Mouse (Mus musculus) heart, adult 2 months (tissue): ENCODE results near the gene Ubash3b. TPM values are rescaled to one million over a fixed set of nuclear protein-coding genes. Genes with fewer than 3 reads are reported as not detected.

ENCODE experiments used
- DNase-seq, 2 experiments: peaks; one replicate each; pipeline ENCODE4 v3.0.0; 2021
- H3K27ac ChIP-seq: fragments of 200-600 bp; 2 replicates; pipeline ENCODE4 v1.8.1; 2022
- H3K27me3 ChIP-seq: fragments of 200-500 bp; 2 replicates; pipeline ENCODE4 v1.6.1; 2012; ENCODE audit warnings: mild to moderate bottlenecking, low read length, inconsistent platforms, mixed read lengths; ENCODE audit not compliant: control insufficient read depth, insufficient read depth
- H3K36me3 ChIP-seq: fragments of 200-500 bp; 2 replicates; pipeline ENCODE4 v1.6.1; 2012; ENCODE audit warnings: low read length, inconsistent platforms; ENCODE audit not compliant: control insufficient read depth, insufficient read depth
- H3K4me1 ChIP-seq: fragments of 200-500 bp; 2 replicates; pipeline ENCODE4 v1.6.1; 2011; ENCODE audit warnings: low read length; ENCODE audit not compliant: control insufficient read depth, insufficient read depth
- H3K4me3 ChIP-seq: fragments of 200-600 bp; 2 replicates; pipeline ENCODE4 v1.8.1; 2022
- H3K79me2 ChIP-seq: fragments of 200-500 bp; replicated peaks from 2 replicates; pipeline ENCODE4 v1.6.1; 2012; ENCODE audit warnings: mild to moderate bottlenecking, inconsistent platforms, low read length, moderate library complexity, mixed read lengths; ENCODE audit not compliant: control insufficient read depth, insufficient read depth
- H3K9ac ChIP-seq: fragments of 200-500 bp; 2 replicates; pipeline ENCODE4 v1.6.1; 2012; ENCODE audit warnings: low read depth, mild to moderate bottlenecking, control low read depth, inconsistent platforms, low read length, mixed read lengths
- CTCF ChIP-seq: fragments of 200-600 bp; IDR thresholded peaks from 2 replicates; pipeline ENCODE4 v1.8.1; 2022; ENCODE audit warnings: antibody characterized with exemption, mild to moderate bottlenecking, moderate library complexity
- EP300 ChIP-seq: fragments of 200-500 bp; IDR thresholded peaks from 2 replicates; pipeline ENCODE4 v1.6.1; 2011; ENCODE audit warnings: low read depth, low read length, control low read depth; ENCODE audit not compliant: insufficient read depth
- POLR2A ChIP-seq: fragments of 200-500 bp; IDR thresholded peaks from 2 replicates; pipeline ENCODE4 v1.6.1; 2011; ENCODE audit warnings: mild to moderate bottlenecking, low read depth, low read length, control low read depth; ENCODE audit not compliant: insufficient read depth
- WGBS: fragments of 180-500 bp; shearing (Covaris S2); methylation state at CpG from one replicate; pipeline ENCODE4 v1.1.7; 2018; 5-methylcytosine and 5-hydroxymethylcytosine counted together
- intact Hi-C: fragments of 180-260 bp; cut with DNase I; formaldehyde crosslinking; loops from one replicate; pipeline ENCODE4 v1.15.1; 2025
- polyA plus RNA-seq: library from polyadenylated mRNA; depleted of rRNA; stranded (reverse); fragments of >200 nt; gene quantifications from 2 replicates; pipeline ENCODE4 v1.2.3, GENCODE M21; 2012
- total RNA-seq, 2 experiments: library from RNA; stranded (reverse); gene quantifications; 2 replicates each; pipeline ENCODE4 v1.2.3; 2021

Ubash3b gene
- total and polyA plus RNA-seq, 3 experiments = 1.5 to 1.9 (median 1.5) TPM

DNA sequence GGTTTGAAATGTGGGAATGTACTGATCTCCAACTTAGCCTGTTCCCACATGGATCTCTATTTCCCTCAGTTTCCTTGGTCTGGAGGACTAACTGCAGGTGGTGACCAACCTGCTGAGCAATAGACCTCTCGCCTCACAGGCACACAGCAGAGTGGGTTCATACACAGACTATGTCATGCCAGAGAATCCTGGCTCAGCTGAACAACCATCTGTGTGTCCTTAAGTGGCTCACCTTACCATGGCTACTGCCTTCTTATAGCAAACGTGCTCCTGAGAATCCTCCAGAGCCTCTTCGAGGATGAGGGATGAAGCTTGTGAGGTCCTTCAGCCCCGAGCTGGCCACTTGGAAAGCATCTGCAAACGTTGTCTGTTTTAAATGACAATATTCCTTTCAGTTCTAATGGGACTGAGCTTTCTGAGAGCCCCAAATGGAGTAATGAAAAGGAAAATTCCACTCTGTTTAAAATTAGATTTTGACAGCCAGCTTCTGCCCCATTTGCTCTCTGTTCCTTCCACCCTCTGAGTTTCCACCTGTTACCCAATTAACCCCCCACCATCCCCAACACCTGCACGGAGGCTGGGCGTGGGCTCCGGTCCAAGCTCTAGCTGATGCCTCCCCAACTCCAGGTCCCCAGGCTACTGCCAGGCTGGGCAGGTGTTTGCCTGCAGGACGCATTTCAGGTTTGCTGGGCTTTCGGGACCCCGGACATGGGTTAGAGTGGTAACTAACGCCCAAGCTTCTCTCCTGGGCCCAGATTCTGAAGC, 37.2 kb upstream of the Ubash3b start:
- no peak for DNase-seq
- no peaks in the 10 kb centered on the region for H3K36me3 ChIP-seq
- H3K4me1 ChIP-seq = no peaks in the 10 kb centered on the region
- intact Hi-C loops = no loop called here
- 78% methylated on average over 12 of the region's 12 CpGs for WGBS
- H3K79me2 ChIP-seq = no peaks in the 10 kb centered on the region
- H3K4me3 ChIP-seq = no peak overlapping the region
- no peak overlapping the region for H3K9ac ChIP-seq
- TF ChIP-seq CTCF (no peak), EP300 (no peak), POLR2A (no peak)
- no peak overlapping the region for H3K27ac ChIP-seq
- H3K27me3 ChIP-seq = no peaks in the 10 kb centered on the region

DNA sequence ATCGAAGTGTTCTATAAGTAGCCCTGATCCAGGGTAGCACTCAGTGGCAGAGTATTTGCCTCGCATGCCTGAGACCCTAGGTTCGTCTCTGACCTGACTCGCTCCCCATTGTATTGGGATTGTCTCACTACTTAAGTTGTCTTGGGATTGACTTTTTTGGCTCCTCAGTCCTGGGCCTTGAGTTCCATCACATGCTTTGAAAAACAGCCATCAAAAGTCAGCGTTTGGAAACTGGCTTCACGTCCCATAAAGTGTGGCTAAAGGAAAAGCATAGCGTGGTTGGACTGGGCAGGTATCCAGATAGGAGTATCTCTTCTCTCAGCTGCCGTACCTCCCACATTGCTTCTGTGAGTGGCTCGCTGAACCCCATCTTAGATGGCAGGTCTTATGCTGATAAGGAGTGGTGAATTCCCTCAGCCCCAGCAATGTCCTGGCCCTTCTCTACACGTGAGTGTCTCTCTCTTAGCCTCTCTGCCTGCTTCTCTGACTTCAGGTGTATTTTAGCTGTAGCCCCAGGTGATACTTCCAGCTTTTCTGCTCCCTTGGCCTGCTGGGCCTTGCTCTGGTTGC, 34.3 kb upstream of the Ubash3b start:
- no peak overlapping the region for H3K4me3 ChIP-seq
- 77% methylated on average over 10 of the region's 10 CpGs for WGBS

GRCm38 (mm10) chr9:41191651-41192210, 30.2 kb upstream of the Ubash3b start:
- Histone ChIP-seq H3K4me3 (no peak overlapping the region), H3K27ac (no peak overlapping the region), H3K36me3 (no peaks in the 10 kb centered on the region), H3K27me3 (no peaks in the 10 kb centered on the region), H3K79me2 (no peaks in the 10 kb centered on the region), H3K9ac (no peak overlapping the region), H3K4me1 (no peaks in the 10 kb centered on the region)
- intact Hi-C loops = loop anchor here (1.0 to 5.0 kb wide), 3 partner anchors 147 to 359 kb away; no protein-coding TSS in a partner anchor
- DNase-seq = no peak
- 72% methylated on average over 9 of the region's 9 CpGs for WGBS
- no peak for TF ChIP-seq EP300
- TF ChIP-seq POLR2A = no peak
- no peak for TF ChIP-seq CTCF

More for the DNA sequence above, 34.3 kb upstream of the Ubash3b start:
- H3K4me1 ChIP-seq = no peaks in the 10 kb centered on the region
- intact Hi-C loops = no loop called here
- no peak for DNase-seq
- H3K27me3 ChIP-seq = no peaks in the 10 kb centered on the region
- no peak overlapping the region for H3K9ac ChIP-seq
- H3K27ac ChIP-seq = no peak overlapping the region
- no peak for TF ChIP-seq POLR2A
- TF ChIP-seq EP300 = no peak
- TF ChIP-seq CTCF = no peak
- no peaks in the 10 kb centered on the region for H3K79me2 ChIP-seq
- no peaks in the 10 kb centered on the region for H3K36me3 ChIP-seq

DNA sequence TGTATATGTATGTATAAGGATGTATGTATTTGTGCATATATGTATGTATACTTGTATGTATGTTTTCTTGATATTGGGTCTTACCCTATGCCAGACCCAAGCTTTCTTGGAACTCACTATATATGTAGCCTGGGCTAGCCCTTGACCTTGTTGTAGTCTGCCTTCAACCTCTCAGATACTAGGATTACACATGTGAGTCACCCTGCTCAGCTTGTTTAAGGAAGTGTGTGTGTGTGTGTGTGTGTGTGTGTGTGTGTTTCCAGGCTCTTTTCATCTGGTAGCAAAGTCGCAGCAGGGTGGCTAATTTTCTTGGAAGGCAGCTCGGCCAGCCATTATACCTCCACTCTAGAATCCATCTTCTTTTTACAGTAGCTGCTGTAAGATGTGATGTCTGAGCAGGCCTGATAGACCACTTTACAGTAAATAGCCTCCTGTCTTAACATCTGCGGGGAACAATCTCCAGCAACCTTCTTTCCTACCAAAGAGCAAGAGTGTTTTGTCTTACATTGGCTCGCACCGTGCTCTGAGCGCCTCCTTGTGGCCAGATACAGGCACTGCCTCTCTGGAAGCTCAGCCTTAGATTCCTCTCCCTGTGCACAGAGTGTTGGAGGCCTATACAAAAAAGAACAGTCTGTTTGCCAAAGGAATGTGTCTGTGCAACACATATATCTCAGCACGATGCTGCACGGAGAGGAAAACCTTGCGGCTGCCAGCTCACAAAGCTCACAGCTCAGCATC, 29.4 kb upstream of the Ubash3b start:
- TF ChIP-seq POLR2A (no peak), EP300 (peak; percentile 88), CTCF (no peak; the same call in none of the 2 replicates)
- H3K27me3 ChIP-seq = no peaks in the 10 kb centered on the region
- 23% methylated on average over 9 of the region's 9 CpGs for WGBS
- no peak overlapping the region for H3K4me3 ChIP-seq
- H3K27ac ChIP-seq = no peak overlapping the region
- intact Hi-C loops = loop anchor here (1.0 to 5.0 kb wide), 3 partner anchors 147 to 359 kb away; no protein-coding TSS in a partner anchor
- no peaks in the 10 kb centered on the region for H3K36me3 ChIP-seq
- no peaks in the 10 kb centered on the region for H3K79me2 ChIP-seq
- peak; percentile 56 to 77 for DNase-seq
- H3K4me1 ChIP-seq = no peaks in the 10 kb centered on the region
- H3K9ac ChIP-seq = no peak overlapping the region

GRCm38 (mm10) chr9:41187939-41188338, 26.4 kb upstream of the Ubash3b start:
- Histone ChIP-seq H3K27me3 (no peaks in the 10 kb centered on the region), H3K79me2 (no peaks in the 10 kb centered on the region), H3K36me3 (no peaks in the 10 kb centered on the region), H3K4me3 (no peak overlapping the region), H3K9ac (no peak overlapping the region), H3K27ac (no peak overlapping the region), H3K4me1 (no peaks in the 10 kb centered on the region)
- 83% methylated on average over 4 of the region's 4 CpGs for WGBS
- DNase-seq = no peak
- intact Hi-C loops = no loop called here
- no peak for TF ChIP-seq POLR2A
- TF ChIP-seq EP300 = no peak
- no peak for TF ChIP-seq CTCF
